Mouse (Mus musculus) Patski (cell line): ENCODE data around the gene Psmd5. TPM values are rescaled to one million over a fixed set of nuclear protein-coding genes. Genes with fewer than 3 reads are reported as not detected.

Experiments
- ATAC-seq: fragments of 100-300 bp; one replicate; pipeline ENCODE4 v1.8.0; 2021
- CTCF ChIA-PET: fragments of 350-600 bp; sonication (Branson Sonifier 250); formaldehyde crosslinking; loops from one replicate; lab custom pipeline; 2022; ENCODE audit warnings: inconsistent platforms; lab: Charles Lee
- POLR2A ChIA-PET: fragments of 350-600 bp; sonication (Branson Sonifier 250); formaldehyde crosslinking; loops from one replicate; lab custom pipeline; 2022; ENCODE audit warnings: antibody characterized with exemption, inconsistent platforms; lab: Charles Lee
- DNase-seq: peaks from one replicate; pipeline ENCODE4 v3.0.0-alpha.2; 2011; ENCODE audit warnings: low read depth, low spot score
- H3K27me3 ChIP-seq: fragments of 371-371 bp; one replicate; pipeline ENCODE4 v1.5.1; 2021
- CTCF ChIP-seq: fragments of 100-300 bp; IDR thresholded peaks from one replicate; pipeline ENCODE4 v1.5.1; 2021
- in situ Hi-C: fragments of 300-500 bp; cut with MboI; formaldehyde crosslinking; loops from 3 replicates; pipeline ENCODE4 v1.11.1; 2018; ENCODE audit warnings: low pct_unique_long_range_greater_than_20kb, mixed read lengths
- polyA plus RNA-seq: library from polyadenylated mRNA; unstranded; gene quantifications from one replicate; pipeline ENCODE4 v1.2.3, GENCODE M21; 2021

Gene Psmd5
- polyA plus RNA-seq, 1 experiment from 2014 or later, result 82.5 TPM

- ChIA-PET CTCF (interaction anchor here (0.7 to 1.7 kb wide), 3 partner anchors 11 to 24 kb away, joined by 3 to 8 read pairs (median 5); no protein-coding TSS in a partner anchor), POLR2A (interaction anchor here (0.8 to 1.2 kb wide), 2 partner anchors 9 to 23 kb away, joined by 3 read pairs; partner anchors contain the start of gene Cutal)
- DNase-seq (no peak), ATAC-seq (no peak)
- in situ Hi-C loops, result no loop called here
- no peak for TF ChIP-seq CTCF
- no peaks in the 10 kb centered on the region for H3K27me3 ChIP-seq
These were observed 22.2 kb upstream of the Psmd5 start for GRCm38 (mm10) chr2:34896821-34897460.

- ATAC-seq (no peak), DNase-seq (no peak)
- no peaks in the 10 kb centered on the region for H3K27me3 ChIP-seq
- POLR2A ChIA-PET, result interaction anchor here (0.6 kb wide), 1 partner anchor 242 kb away, joined by 4 read pairs; no protein-coding TSS in a partner anchor
- in situ Hi-C loops, result no loop called here
- TF ChIP-seq CTCF, result no peak
- CTCF ChIA-PET, result interaction anchor here (1.2 kb wide), 1 partner anchor 10 kb away, joined by 5 read pairs; no protein-coding TSS in a partner anchor
These were observed 20.8 kb upstream of the Psmd5 start for GRCm38 (mm10) chr2:34895503-34896113.

- no peaks in the 10 kb centered on the region for H3K27me3 ChIP-seq
- ATAC-seq, result no peak
- POLR2A ChIA-PET, result no interaction called here
- in situ Hi-C loops, result no loop called here
- TF ChIP-seq CTCF, result no peak
- no peak for DNase-seq
- CTCF ChIA-PET, result no interaction called here
These were observed 19.2 kb upstream of the Psmd5 start for GRCm38 (mm10) chr2:34893950-34894349.

GRCm38 (mm10) chr2:34884186-34884585 lies 9.4 kb upstream of the Psmd5 start:
- ChIA-PET CTCF (no interaction called here), POLR2A (interaction anchor here (0.6 kb wide), 1 partner anchor 65 kb away, joined by 5 read pairs; no protein-coding TSS in a partner anchor)
- no peak for DNase-seq
- H3K27me3 ChIP-seq, result no peaks in the 10 kb centered on the region
- no peak for ATAC-seq
- TF ChIP-seq CTCF, result no peak
- in situ Hi-C loops, result no loop called here

- no peak for TF ChIP-seq CTCF
- ChIA-PET POLR2A (no interaction called here), CTCF (no interaction called here)
- no peaks in the 10 kb centered on the region for H3K27me3 ChIP-seq
- DNase-seq (no peak), ATAC-seq (no peak)
- in situ Hi-C loops, result no loop called here
These were observed 8.4 kb upstream of the Psmd5 start for GRCm38 (mm10) chr2:34883190-34883589.

GRCm38 (mm10) chr2:34882757-34883156 lies 8.0 kb upstream of the Psmd5 start:
- DNase-seq (no peak), ATAC-seq (no peak)
- POLR2A ChIA-PET, result no interaction called here
- no peaks in the 10 kb centered on the region for H3K27me3 ChIP-seq
- TF ChIP-seq CTCF, result no peak
- in situ Hi-C loops, result no loop called here
- CTCF ChIA-PET, result no interaction called here

- ATAC-seq, result no peak
- TF ChIP-seq CTCF, result no peak
- CTCF ChIA-PET, result interaction anchor here (1.0 to 1.9 kb wide), 2 partner anchors 25 to 96 kb away, joined by 3 to 6 read pairs; no protein-coding TSS in a partner anchor
- DNase-seq, result no peak
- POLR2A ChIA-PET, result no interaction called here
- in situ Hi-C loops, result no loop called here
- no peaks in the 10 kb centered on the region for H3K27me3 ChIP-seq
These were observed 5.3 kb upstream of the Psmd5 start for GRCm38 (mm10) chr2:34880054-34880453.

GRCm38 (mm10) chr2:34874271-34874670 lies 497 bp downstream of the Psmd5 start, which contains the start of gene Cutal:
Cutal (plus strand) TSS chr2:34874396.
- in situ Hi-C loops, result no loop called here
- DNase-seq (no peak), ATAC-seq (peak; percentile 14)
- TF ChIP-seq CTCF, result no peak
- POLR2A ChIA-PET, result interaction anchor here (0.6 to 1.3 kb wide), 2 partner anchors 23 to 47 kb away, joined by 3 read pairs; no protein-coding TSS in a partner anchor
- H3K27me3 ChIP-seq, result no peaks in the 10 kb centered on the region
- CTCF ChIA-PET, result no interaction called here

- peak; percentile 94 for DNase-seq
- no peaks in the 10 kb centered on the region for H3K27me3 ChIP-seq
- POLR2A ChIA-PET, result interaction anchor here (0.7 to 1.5 kb wide), 6 partner anchors 10 to 43 kb away, joined by 3 to 4 read pairs (median 3); no protein-coding TSS in a partner anchor
- no peak for TF ChIP-seq CTCF
- peak; percentile 83 for ATAC-seq
- in situ Hi-C loops, result no loop called here
- CTCF ChIA-PET, result interaction anchor here (1.1 kb wide), 1 partner anchor 34 kb away, joined by 3 read pairs; no protein-coding TSS in a partner anchor
These were observed 4.0 kb downstream of the Psmd5 start for GRCm38 (mm10) chr2:34870520-34871474.

- ATAC-seq, result no peak
- POLR2A ChIA-PET, result interaction anchor here (1.1 to 1.5 kb wide), 3 partner anchors 14 to 22 kb away, joined by 3 to 4 read pairs (median 4); no protein-coding TSS in a partner anchor
- H3K27me3 ChIP-seq, result no peaks in the 10 kb centered on the region
- peak; percentile 48 for DNase-seq
- in situ Hi-C loops, result no loop called here
- TF ChIP-seq CTCF, result no peak
- CTCF ChIA-PET, result interaction anchor here (1.1 kb wide), 1 partner anchor 35 kb away, joined by 3 read pairs; no protein-coding TSS in a partner anchor
These were observed 5.1 kb downstream of the Psmd5 start for GRCm38 (mm10) chr2:34869680-34870079.
